Mouse (Mus musculus) liver, embryonic 11.5 days (tissue): ENCODE results near the gene Psap. TPM values are rescaled to one million over a fixed set of nuclear protein-coding genes. Genes with fewer than 3 reads are reported as not detected.

ENCODE experiments used
- ATAC-seq: fragments of 200-750 bp; cut with Nextera tagmentation; replicated peaks from 2 replicates; pipeline ENCODE4 v1.8.0; 2017; ENCODE audit warnings: moderate number of reproducible peaks, mild to moderate bottlenecking, moderate TSS enrichment, moderate library complexity; ENCODE audit not compliant: low FRiP score
- DNase-seq: peaks from one replicate; pipeline ENCODE4 v3.0.0-alpha.2; 2017; ENCODE audit warnings: low spot score
- H3K27ac ChIP-seq: fragments of 300-500 bp; sonication (generic); 2 replicates; pipeline ENCODE4 v1.5.1; 2014; ENCODE audit warnings: mild to moderate bottlenecking, low read depth, low read length, control low read depth
- H3K27me3 ChIP-seq: fragments of 300-500 bp; sonication (generic); replicated peaks from 2 replicates; pipeline ENCODE4 v1.6.1; 2014; ENCODE audit warnings: low read length, mixed read lengths; ENCODE audit not compliant: control insufficient read depth, insufficient read depth
- H3K36me3 ChIP-seq: fragments of 300-500 bp; sonication (generic); 2 replicates; pipeline ENCODE4 v1.6.1; 2014; ENCODE audit warnings: mild to moderate bottlenecking, low read length, moderate library complexity, mixed read lengths; ENCODE audit not compliant: control insufficient read depth, insufficient read depth
- H3K4me1 ChIP-seq: fragments of 300-500 bp; sonication (generic); replicated peaks from 2 replicates; pipeline ENCODE4 v1.6.1; 2014; ENCODE audit warnings: low read length, mixed read lengths; ENCODE audit not compliant: control insufficient read depth, insufficient read depth
- H3K4me2 ChIP-seq: fragments of 300-500 bp; sonication (generic); 2 replicates; pipeline ENCODE4 v1.6.1; 2014; ENCODE audit warnings: mild to moderate bottlenecking, control low read depth, moderate library complexity
- H3K4me3 ChIP-seq: fragments of 300-500 bp; sonication (generic); 2 replicates; pipeline ENCODE4 v1.5.1; 2014; ENCODE audit warnings: low read depth, low read length, control low read depth
- H3K9ac ChIP-seq: fragments of 300-500 bp; sonication (generic); 2 replicates; pipeline ENCODE4 v1.6.1; 2014; ENCODE audit warnings: low read depth, low read length, control low read depth
- H3K9me3 ChIP-seq: fragments of 300-500 bp; sonication (generic); 2 replicates; pipeline ENCODE4 v1.6.1; 2016; ENCODE audit warnings: low read length, inconsistent platforms, mixed read lengths; ENCODE audit not compliant: control insufficient read depth
- WGBS: fragments of 180-500 bp; shearing (Covaris S2); extraction: QIAGEN DNeasy Blood & Tissue Kit; methylation state at CpG from one replicate; pipeline ENCODE4 v1.1.7; 2014; 5-methylcytosine and 5-hydroxymethylcytosine counted together
- polyA plus RNA-seq: library from polyadenylated mRNA; unstranded; fragments of >200 nt; fragmentation: Nextera tagmentation; extraction: Ambion mirVana; gene quantifications from 2 replicates; pipeline ENCODE4 v1.2.1, GENCODE M21; 2014

The Psap gene
- polyA plus RNA-seq, 1 experiment from 2014 or later, result 59.8 TPM

- no peaks in the 10 kb centered on the region; the same call in 1 of the 2 replicates for H3K27me3 ChIP-seq
- peaks cover 60% of the 10 kb centered on the region for H3K4me1 ChIP-seq
- H3K36me3 ChIP-seq, result no peaks in the 10 kb centered on the region
- H3K9me3 ChIP-seq, result no peaks in the 10 kb centered on the region
- whole genome bisulfite sequencing, result 32% methylated on average over 3 of the region's 3 CpGs
- ATAC-seq, result no peak
- H3K4me2 ChIP-seq, result peak overlapping the region; percentile 55
- peak overlapping the region; percentile 63; the same call in 1 of the 2 replicates for H3K27ac ChIP-seq
- H3K4me3 ChIP-seq, result peak overlapping the region; percentile 40
- no peak overlapping the region for H3K9ac ChIP-seq
- peak; percentile 79 for DNase-seq
Observed at GRCm38 (mm10) chr10:60350805-60351167, 73.4 kb downstream of the Psap start.

GRCm38 (mm10) chr10:60351248-60351647 lies 73.8 kb downstream of the Psap start:
- no peaks in the 10 kb centered on the region for H3K36me3 ChIP-seq
- H3K27ac ChIP-seq, result peak overlapping the region; percentile 63; the same call in 1 of the 2 replicates
- WGBS, result 31% methylated on average over 3 of the region's 3 CpGs
- no peaks in the 10 kb centered on the region for H3K9me3 ChIP-seq
- no peak for ATAC-seq
- H3K4me2 ChIP-seq, result 0 out of 2 replicates have a peak overlapping the region, but pooled peaks have one; percentile 29
- H3K4me3 ChIP-seq, result no peak overlapping the region; the same call in 1 of the 2 replicates
- peaks cover 55% of the 10 kb centered on the region for H3K4me1 ChIP-seq
- no peaks in the 10 kb centered on the region; the same call in 1 of the 2 replicates for H3K27me3 ChIP-seq
- H3K9ac ChIP-seq, result no peak overlapping the region
- DNase-seq, result no peak

- Histone ChIP-seq H3K4me2 (0 out of 2 replicates have a peak overlapping the region, but pooled peaks have one; percentile 9), H3K27ac (peak overlapping the region; percentile 63; the same call in 1 of the 2 replicates), H3K4me1 (peaks cover 50% of the 10 kb centered on the region), H3K9ac (no peak overlapping the region), H3K36me3 (no peaks in the 10 kb centered on the region), H3K9me3 (no peaks in the 10 kb centered on the region), H3K4me3 (no peak overlapping the region), H3K27me3 (no peaks in the 10 kb centered on the region; the same call in 1 of the 2 replicates)
- no peak for ATAC-seq
- DNase-seq, result no peak
- 44% methylated on average over 7 of the region's 7 CpGs for WGBS
Observed at GRCm38 (mm10) chr10:60351761-60352455, 74.5 kb downstream of the Psap start.

Other genes starting within 250 kb of the Psap start
- 0.44 and 0.52 TPM in 2 replicates for gene Spock2, start 171.4 kb upstream of the Psap start, polyA plus RNA-seq
- gene Chst3, start 58.4 kb upstream of the Psap start, polyA plus RNA-seq, result 0.48 and 0.60 TPM in 2 replicates
- gene Vsir, start 69.2 kb downstream of the Psap start, polyA plus RNA-seq, result 5.4 and 6.3 TPM in 2 replicates
- 0.44 TPM in 2 replicates for gene Gm17455, start 122.1 kb downstream of the Psap start, polyA plus RNA-seq